Mouse (Mus musculus): ENCODE measurements around the gene Lcat.
"Not testable (repeated sequence)": the region's sequence is repeated elsewhere in the genome, so short reads cannot be mapped to it uniquely, and the experiment has no call there.

The Lcat gene

DNA sequence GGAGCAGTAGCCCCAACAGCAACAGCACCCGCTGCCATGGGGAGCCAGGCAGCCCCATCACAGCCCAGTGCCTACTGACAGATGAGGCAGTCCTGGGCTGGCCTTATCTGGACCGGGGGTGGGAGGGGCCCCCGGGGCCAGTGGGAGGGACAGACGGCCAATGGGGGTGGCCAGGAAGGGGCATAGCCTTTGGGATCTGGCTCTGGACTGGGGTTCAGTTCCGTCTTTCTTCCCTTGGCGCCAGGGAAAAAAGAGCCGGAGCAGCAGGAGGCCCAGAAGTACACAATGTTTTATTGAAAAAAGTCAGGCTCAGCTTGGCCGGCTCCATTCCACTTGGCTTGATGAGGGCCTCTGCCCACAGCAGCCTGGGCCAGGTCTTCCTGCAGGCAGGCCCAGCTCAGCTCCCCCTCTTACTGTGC lies at the start of gene Lcat:
TSS of gene Lcat (minus strand) at position 62 of the 419 bp plus-strand sequence.
- DNase-seq, result no peak

DNA sequence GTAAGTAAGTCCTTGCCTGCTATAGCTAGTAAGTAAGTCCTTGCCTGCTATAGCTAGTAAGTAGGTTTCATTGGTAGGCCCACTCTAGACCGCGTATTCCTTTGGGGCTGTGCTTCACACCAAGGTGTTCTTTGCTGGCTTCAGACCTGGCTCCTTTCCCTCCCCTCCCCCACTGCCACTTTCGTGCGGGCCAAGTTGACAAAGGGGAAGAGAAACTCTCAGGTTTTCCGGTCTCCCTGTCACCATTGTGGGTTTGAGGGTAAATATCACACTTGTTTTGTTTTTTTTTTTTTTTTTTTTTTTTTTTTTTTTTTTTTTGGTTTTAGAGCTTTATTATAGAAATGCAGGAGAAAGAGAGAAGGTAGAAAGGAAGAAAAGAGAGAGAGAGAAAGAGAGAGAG lies 49.3 kb upstream of the Lcat start:
- no peak for DNase-seq

DNA sequence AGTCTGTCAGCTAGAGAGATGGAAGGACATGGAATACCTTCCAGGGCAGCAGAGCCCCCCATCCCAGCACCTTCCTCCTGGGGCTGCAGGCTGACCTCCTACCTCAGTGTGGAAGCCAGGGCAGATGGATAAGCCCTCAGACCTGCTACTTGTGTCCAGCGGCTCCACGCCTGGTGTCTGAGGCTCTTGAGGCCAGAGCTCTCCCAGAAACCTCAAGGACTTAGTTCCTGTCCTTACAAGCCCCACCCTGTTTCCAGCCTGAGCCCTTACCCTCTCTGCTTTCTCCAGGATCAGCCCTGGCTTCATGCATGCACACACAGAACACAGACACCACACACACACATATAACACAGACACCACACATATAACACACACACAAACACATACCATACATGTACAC lies 48.4 kb upstream of the Lcat start:
- no peak for DNase-seq

DNA sequence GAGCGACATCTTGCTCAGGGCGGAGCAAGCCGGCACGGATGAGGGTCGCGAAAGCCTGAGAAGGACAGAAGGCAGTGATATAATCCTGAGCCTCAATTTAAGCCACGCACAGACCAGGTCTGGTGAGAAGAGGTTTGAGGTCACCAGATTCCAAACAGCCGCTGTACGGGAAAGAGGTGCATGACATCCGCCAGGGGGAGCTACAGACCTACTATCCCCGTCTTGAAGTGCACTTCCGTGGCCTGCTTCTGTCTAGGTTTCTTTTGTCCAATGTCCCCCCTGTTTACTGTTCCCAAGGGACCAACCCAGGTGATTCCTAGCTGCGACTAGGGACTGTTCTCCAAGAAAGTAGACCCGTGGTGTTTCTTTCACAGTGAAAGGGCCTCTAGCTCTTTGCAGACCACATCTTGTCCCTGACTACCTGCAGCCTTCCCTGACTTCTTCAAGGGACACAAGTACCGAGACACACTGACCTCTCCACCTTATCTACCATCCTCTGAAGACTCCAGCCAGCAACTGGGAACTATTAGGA lies 47.7 kb upstream of the Lcat start, which contains the start of gene Dus2:
TSS of gene Dus2 (plus strand) at position 482 of the 532 bp plus-strand sequence.
- peak; percentile 88 for DNase-seq

DNA sequence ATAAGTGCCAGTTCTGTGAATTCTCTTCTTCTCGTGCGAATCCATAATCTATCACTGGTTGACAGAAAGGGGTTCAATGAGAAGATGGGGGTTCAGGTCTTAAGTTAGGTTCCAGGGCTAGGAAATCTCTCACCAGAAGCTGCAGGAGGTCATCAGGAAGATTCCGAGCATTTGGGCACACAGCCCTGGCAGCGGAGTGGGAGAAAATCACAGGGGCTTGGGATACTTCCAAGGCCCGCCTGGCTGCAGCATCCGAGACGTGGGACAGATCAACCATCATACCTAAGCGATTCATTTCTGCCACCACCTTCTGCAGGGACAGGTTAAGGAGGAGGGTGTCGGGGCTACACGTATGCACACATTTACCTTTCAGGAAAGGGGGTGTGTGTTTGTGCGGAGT lies 45.4 kb upstream of the Lcat start:
- no peak for DNase-seq

DNA sequence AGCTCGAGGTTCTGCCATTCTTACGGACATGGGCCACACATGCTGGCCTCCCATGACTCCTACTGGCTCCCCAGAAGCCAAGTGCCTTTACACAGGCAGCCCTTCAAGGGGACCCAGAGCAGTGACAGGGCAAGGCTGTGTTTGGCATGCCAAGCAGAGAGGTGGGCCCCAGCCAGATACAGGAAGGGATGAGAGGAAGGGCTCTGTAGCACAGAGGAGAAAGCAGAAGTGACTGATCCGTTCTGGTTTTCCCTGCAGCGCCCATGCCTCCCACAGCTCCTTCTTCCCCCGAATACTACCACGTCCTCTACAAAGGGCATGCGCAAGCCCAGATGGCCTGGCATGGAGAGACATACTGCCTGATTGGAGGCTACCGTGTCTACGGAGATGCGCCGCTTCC lies 40.2 kb upstream of the Lcat start:
- not testable (repeated sequence) for DNase-seq

DNA sequence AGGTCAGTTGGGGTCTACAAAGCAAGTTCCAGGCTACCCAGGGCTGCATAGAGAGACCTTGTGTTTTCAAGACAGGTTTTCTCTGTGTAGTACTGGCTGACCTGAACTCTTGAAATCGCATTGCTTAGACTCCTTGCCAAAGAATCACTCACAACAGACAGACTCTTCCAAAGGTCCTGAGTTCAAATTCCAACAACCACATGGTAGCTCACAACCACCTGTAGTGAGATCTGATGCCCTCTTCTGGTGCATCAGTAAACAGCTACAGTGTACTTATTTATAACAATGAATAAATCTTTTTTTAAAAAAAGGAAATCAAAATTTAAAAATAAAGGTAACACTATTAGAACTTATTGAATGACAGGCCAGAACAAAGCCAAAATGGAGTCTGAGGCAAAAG lies 38.0 kb upstream of the Lcat start:
- no peak for DNase-seq

DNA sequence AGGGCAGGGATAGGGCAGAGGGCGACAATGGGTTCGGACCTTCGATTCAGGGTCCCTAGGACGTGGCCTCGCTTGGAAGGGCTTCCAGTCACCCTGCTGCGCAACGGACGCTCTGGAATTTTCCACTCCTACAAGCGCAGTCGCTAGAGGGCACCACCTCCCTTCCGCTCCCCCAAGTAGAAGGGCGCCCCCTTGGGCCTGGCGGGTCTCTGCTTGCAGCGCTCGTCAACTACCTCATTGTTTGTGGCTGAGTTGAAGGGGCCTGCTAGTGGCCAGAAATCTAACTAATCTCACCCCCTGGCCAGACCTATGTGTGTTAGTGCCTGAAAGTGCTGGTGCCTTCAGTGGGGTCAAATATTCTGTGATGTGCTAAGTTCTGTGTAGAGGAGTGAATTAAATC lies 36.1 kb upstream of the Lcat start, which contains the start of gene Dpep3:
TSS of gene Dpep3 (minus strand) at position 105 of the 400 bp plus-strand sequence.
- no peak for DNase-seq

DNA sequence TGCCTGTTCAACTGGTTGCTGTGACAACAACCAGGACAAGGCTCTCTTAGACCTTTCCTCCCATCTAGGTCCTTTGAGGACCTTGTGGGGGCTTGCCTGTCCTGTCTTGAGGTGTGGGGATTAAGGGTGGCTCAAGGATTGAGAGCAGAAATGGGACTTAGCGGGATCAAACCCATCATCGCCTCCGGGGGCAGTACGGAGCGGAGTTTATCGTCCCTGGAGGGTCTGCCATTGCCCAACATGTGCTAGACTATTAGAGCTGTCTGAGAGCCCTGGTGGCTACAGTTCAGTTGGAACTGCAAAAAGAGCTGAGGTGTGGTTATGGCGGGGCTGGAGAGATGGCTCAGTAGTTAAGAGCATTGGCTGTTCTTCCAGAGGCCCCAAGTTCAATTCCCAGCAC lies 32.2 kb upstream of the Lcat start:
- DNase-seq, result no peak

DNA sequence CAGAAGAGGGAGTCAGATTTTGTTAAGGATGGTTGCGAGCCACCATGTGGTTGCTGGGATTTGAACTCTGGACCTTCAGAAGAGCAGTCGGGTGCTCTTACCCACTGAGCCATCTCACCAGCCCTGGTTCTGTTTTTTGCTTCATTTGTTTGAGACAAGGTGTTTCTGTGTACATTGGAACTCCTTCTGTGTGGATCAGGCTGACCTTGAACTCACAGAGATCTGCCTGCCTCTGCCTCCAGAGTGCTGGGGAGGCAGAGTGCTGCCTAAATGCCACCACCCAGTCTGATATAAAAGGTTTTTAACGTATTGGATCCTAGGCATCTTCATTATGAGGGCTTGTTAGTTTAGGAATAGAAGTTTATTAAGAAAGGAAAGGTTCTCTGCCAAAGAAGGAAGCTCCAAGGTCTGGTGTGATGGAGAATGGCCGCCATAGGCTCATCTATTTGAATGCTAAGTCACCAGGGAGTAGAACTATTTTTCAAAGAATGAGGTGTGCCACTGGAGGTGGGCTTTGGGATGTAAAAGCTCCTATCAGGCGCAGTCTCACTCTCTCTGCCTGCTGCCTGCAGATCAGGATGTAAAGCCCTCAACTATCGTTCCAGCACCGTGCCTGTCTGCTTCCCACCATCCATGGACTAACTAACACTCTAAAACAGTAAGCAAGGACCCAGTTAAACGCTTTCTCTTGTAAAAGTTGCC lies 28.0 kb upstream of the Lcat start:
- DNase-seq, result no peak

DNA sequence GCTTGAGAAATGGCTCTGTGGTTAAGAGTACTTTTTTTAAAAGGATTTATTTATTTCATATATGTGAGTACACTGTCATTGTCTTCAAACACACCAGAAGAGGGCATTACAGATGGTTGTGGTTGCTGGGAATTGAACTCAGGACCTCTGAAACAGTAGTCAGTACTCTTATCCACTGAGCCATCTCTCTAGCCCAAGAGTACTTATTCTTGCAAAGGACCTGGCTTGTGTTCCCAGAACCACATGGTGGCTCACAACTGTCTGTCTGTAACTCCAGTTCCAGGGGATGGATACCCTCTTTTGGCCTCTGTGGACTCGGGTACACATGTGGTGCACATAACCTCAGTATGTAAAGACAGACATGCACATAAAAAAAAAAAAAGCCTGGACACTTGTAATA lies 26.2 kb upstream of the Lcat start:
- no peak for DNase-seq

DNA sequence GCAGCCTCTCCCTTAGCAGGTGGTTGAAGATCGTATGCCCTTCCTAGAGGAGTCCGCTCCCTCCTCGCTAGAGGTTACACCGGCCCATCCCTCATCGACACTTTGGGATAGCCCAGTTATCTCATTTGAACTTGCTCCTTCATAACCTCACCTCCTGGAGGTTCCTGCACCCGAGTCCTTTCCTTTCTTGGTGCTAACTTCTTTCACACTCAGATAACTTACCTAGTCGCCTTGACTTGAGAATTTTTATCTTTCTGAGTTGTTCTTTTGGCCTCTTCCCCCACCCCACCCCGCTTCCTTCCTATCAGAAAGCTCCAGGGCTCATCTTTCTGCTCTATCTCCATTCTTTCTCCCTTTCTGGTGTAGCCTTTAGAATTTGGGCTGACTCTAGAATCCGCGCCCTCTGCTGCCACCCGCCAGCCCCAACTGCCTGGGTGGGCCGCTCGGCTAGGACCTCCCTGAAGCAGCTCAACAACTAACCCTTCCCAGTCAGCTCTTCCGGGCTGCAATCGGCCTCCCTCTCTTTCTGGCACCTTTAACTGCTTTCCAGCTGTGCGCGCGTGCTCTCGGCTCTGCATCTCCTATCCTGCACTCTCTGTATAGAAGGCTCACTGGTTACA lies 23.6 kb upstream of the Lcat start:
- no peak for DNase-seq

DNA sequence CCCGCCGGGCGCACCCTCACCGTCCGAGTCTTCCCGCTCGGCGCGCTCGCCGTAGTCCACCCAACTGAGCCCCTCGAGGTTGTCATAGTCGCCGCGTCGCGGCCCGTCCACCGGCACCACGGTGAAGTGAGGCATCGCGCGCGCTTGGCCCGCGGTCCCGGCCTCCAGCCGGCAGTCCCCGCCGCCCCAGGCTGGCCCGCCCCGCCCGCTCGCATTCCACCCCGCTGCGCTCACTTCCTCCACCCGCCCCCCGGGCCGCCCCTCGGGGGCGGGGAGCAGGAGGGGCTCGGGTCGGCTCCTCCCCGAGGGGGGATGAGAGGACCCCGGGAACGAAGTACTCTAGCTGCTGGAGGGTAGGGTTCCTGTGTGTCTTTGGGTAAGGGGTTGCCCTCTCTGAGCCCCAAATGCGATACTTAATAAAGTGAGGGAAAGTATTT lies 22.7 kb upstream of the Lcat start, which contains the start of gene Slc12a4:
TSS of gene Slc12a4 (minus strand) at position 193 of the 437 bp plus-strand sequence.
- no peak for DNase-seq

DNA sequence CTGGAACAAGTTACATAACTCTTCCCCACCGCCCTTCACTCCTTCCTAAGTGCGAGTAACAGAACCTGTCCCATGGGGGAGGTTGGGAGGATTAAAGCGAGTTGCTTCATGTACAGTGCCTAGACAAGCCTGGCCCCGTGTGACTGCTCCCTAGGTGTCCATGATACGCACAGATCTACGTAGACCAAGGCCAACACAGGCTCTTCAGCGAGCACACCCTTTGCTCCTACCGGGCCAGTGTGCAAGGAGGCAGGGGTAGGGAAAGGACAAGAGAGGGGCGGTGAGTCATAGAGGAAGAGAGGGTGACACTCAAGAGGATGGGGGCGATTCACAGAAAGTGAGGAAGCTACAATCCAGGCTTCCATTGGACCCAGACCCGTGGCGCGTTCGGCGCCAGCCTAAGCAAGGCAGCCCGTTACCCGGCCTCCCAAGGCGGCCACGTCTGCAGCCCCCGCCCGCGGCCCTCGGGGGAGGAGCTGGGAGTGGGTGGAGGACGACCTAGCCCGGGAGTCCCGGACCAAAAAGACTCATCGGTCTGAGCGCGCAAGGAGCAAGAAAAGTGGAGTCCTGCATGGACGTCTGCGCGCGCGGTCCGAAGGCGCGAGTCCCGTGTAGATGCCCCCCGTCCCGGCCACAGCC lies 22.2 kb upstream of the Lcat start:
- no peak for DNase-seq

DNA sequence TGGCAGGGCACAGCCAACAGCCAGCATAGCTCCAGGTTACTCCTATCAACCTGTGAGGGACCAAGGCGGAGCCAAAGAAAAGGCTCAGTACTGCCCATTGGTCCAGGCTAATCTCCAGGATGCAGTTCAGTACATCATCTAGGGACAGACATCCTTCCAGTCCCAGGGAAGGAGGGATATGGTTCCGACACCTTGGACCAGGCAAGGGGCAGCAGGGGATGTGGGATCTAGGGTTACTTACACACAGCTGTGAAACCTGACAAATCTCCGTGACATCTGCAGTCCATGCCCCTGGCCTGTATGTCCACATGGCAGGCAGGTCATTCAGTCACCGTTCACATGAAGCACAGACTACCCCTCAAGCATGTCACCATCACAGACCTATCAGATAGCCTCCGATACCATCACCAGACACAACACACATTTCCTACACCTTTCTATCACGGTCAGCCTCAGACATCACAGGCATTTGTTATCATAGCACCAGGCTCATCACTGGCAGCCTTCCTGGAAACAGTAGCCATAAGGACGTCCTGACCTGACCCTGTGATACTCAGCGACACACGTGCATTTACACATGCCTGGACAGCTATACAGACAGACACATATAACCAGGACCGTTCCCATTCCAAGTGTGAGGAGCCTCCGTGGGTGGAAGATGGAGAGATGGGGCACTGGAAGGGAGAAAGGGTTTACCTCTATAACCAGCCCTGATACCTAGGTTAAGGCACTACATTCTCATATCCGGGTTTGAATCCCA lies 21.5 kb upstream of the Lcat start:
- DNase-seq, result no peak

DNA sequence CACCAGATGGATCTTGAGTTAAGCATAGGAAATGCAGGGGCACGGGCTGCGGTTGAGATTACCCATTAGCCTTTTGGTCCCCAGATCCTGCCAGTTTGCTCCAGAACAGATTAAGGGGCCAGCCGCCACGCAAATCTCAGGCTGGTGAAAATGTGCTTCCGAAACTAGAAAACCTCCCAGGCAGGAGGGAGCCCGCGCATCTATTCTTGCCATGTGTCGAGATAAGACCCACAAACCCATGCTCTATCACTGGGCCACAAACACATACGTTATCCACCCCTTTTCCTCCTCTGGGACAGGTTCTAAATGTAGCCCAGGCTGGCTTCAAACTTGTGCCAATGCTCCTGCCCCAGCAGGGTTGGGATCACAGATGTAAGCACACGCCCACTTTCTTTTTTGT lies 18.4 kb upstream of the Lcat start:
- no peak for DNase-seq

DNA sequence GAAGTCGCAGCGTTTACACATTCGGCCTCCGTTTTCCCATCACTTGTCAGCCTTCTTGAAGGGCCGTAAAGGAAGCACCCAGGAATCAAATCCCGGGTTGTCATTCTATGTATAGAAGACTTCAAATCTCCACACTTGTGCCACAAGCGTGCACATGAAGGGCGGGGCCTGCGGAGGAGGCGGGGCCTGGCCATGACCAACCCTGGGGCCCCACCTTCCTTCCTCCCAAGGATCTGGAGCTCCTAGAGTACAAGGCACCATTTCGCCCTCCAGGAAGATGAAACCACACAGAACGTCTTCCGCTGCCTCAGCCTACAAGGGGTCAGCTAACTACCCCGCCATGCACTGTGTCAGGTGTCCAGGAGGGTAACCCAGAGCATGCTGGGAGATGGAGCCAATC lies 17.9 kb upstream of the Lcat start:
- no peak for DNase-seq

DNA sequence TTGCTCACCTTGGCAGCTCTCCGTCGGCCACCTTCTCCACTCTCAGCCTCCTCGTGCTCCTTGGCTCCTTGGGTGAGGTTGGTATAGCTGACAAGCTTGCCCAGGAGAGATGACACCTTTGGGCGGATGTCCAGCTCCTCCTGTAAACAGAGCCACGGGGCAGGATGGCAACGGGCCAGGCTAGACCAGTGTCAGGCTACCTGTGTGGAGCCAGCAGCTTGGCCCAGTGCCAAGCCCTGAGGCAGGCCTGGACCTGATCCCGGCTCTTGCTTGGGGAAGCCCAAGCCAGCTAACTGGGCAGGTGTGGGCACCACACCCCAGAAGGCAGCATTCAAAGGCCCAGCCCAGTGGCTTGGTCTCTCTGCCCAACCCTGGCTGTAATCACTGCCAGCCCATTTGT lies 16.2 kb upstream of the Lcat start:
- peak; percentile 75 for DNase-seq

DNA sequence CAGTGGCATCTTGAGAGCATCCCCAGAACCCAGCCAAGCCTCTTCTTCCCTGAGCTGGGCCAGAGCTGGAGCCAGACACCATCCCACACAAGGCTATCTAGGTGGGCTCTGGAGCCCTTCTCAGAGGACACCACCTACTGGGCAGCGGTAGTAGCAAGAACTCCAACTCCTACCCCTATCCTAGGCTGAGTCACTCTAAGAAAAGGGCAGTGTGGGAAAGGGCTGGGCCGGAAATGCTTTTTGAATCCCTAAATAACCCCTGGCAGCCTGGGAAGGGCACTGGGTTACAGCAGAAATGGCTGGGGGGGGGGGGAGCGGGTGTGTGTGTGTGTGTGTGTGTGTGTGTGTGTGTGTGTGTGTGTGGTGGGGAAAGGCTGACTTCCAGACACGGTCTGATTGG lies 14.6 kb upstream of the Lcat start:
- no peak for DNase-seq

DNA sequence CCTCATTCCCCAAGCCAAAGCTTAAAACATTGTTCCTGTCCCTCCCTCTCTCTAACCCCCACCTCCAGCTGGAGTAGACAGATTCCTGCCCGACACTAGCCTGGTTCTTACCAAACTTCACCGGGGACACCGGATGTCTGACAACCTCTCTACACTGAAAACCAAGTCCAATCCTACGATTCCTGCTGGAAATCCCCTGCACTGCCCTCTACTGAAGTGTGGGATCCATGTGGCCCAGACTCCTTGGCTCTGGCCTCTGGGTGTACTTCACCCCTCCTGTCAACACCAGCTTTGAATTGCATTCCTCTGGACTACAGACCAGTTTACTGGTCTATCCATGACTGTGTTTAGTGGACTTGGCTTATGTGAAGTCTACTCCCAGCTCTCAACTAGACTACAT lies 13.4 kb upstream of the Lcat start:
- DNase-seq, result no peak

DNA sequence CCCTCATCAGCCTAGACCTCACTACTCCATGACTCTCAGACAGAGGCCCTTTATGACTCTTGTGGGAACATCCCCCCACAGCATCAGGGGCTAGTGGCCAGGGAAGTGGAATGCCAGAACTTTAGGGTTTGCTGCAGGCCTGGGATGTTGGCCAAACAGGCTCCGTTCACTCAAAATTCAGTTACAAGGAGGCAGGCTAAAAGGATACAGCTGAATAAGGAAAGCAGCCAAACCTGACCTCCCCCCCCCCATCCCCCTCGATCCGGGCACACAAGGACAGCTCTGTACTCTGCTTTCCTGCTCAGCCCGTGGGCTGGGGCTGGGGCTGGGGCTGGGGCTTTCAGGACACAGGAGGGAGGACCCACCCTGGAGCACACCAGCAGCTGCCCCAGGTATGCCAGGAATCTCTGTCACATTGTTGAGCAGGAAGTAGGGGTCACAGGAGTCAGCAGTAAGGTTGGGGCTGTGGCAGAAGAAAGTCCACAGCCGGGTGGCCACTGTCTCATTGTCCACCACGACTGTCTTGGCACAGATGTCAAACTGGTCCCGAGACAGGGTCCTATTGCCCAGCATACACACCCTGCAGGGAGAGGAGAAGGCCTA lies 8.0 kb upstream of the Lcat start:
- no peak for DNase-seq

DNA sequence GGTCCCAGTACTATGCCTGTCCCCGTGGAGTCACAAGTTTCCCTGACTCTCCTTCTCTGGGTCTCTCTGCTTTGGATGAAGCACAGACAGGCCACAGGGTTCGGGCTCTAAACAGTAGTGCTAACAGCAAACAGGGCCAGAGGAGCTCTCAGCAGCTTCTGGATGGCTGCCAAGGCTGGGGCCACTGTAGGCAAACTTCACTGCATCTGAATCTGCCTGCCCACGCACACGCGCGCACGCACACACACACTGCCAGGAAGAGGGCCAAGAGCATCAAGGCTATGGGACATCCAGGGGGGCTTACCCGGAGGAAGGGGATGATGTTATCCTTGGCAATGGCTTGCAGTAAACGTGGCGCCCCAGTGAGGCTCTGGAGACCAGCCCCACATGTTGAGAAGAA lies 6.2 kb upstream of the Lcat start:
- no peak for DNase-seq

DNA sequence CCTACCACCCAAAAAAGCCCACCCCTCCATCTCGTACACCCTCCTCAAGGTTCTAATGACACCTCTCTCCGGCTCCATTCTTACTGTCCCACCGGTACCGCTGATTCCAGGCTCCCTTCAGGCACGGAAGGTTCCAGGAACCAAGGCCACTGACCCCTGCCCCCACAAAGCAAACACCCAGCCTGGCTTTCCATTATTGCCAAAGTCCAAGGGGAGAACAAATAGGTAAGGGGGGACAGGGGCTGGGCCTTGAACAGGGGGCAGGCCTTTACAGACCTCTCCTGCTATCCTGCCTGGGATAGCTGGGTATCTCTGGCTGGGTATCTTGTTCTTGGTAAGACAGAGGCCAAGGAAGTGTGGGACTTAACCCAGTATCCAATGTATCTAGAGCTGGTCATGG lies 640 bp downstream of the Lcat start:
- no peak for DNase-seq

All from cerebellum, adult 8-10 months (tissue).